31 mouse cellular contexts compared by ENCODE assay signal in the genomic region with DNA sequence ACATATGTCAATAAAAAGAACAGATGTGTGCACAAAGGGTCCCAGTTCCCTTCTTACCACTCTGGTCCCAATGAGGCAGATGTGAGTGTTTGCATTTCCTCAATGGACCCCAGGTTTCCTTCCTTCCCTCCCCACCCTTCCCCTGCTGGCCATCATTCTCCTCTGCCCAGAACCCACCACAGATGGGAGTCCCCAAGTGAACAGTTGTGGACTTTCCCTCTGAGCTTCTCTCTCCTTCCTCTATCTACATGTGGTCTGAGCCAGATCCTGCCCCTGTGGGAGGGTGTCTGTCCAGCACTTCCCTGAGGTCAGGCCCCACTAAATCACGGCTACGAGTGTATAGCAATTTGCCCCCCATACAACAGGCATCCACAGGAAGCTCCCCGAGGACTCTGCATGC. TPM values are rescaled to one million over a fixed set of nuclear protein-coding genes. Genes with fewer than 3 reads are reported as not detected.
"Had no signal": no experiment of that assay in that cellular context is flagged by ENCODE, and none has a peak within 500 bp of the region (broad histone marks: within the 10 kb centered on the region; RNA-seq: fewer than 3 reads in every experiment).

No protein-coding gene starts in this region.

- H3K4me2 ChIP-seq: heart, embryonic 11.5 days; heart, embryonic 13.5 days; heart, embryonic 15.5 days; hindbrain, embryonic 12.5 days; hindbrain, embryonic 14.5 days; intestine, embryonic 15.5 days; limb, embryonic 12.5 days; liver, embryonic 13.5 days had no signal

- H3K36me3 ChIP-seq: heart, embryonic 15.5 days; hindbrain, embryonic 10.5 days; hindbrain, embryonic 12.5 days; intestine, embryonic 15.5 days; limb, embryonic 10.5 days; limb, embryonic 12.5 days had no signal

- H3K27ac ChIP-seq: gastrocnemius, adult 2 months; heart, adult 2 months; heart, embryonic 13.5 days; heart, embryonic 15.5 days; hindbrain, embryonic 10.5 days; hindbrain, embryonic 12.5 days; hindbrain, embryonic 14.5 days; intestine, embryonic 15.5 days; kidney, postnatal 0 days; layer of hippocampus, adult 2 months; left cerebral cortex, adult 2 months; limb, embryonic 10.5 days; limb, embryonic 12.5 days; liver, embryonic 13.5 days had no signal

- ATAC-seq: hindbrain, embryonic 16.5 days; inflammation-experienced regulatory T-cells, adult 6 months; intestine, embryonic 15.5 days; intestine, postnatal 0 days had no signal

- H3K4me3 ChIP-seq: gastrocnemius, adult 2 months; heart, adult 2 months; heart, embryonic 13.5 days; heart, embryonic 15.5 days; hindbrain, embryonic 10.5 days; hindbrain, embryonic 12.5 days; intestine, embryonic 15.5 days; layer of hippocampus, adult 2 months; left cerebral cortex, adult 2 months; limb, embryonic 10.5 days; limb, embryonic 12.5 days; liver, embryonic 13.5 days had no signal

- H3K4me1 ChIP-seq: heart, embryonic 13.5 days; heart, embryonic 15.5 days; hindbrain, embryonic 10.5 days; hindbrain, embryonic 12.5 days; intestine, embryonic 15.5 days; limb, embryonic 10.5 days had no signal

- DNase-seq: gastrocnemius, adult 2 months; gastrocnemius, postnatal 10 days; gastrocnemius, postnatal 25 days; heart, adult 2 months; heart, postnatal 14 days; heart, postnatal 4 days; kidney, adult 18-20 months; kidney, adult 8-10 months; kidney, postnatal 14 days; kidney, postnatal 36 days; liver, embryonic 13.5 days had no signal

- H3K27me3 ChIP-seq: heart, embryonic 13.5 days; heart, embryonic 15.5 days; hindbrain, embryonic 12.5 days; intestine, embryonic 15.5 days; limb, embryonic 12.5 days; liver, embryonic 13.5 days had no signal

- H3K9ac ChIP-seq: heart, embryonic 13.5 days; heart, embryonic 15.5 days; hindbrain, embryonic 12.5 days; hindbrain, embryonic 14.5 days; intestine, embryonic 15.5 days; limb, embryonic 12.5 days; liver, embryonic 13.5 days had no signal

- H3K9me3 ChIP-seq: heart, embryonic 13.5 days; heart, embryonic 15.5 days; hindbrain, embryonic 10.5 days; hindbrain, embryonic 12.5 days; intestine, embryonic 15.5 days; limb, embryonic 10.5 days; limb, embryonic 12.5 days; liver, embryonic 13.5 days had no signal

RNA-seq across cellular contexts. Expression of gene Gm10974, which starts 10.8 kb away (rescaled TPM):
- polyA plus RNA-seq: frontal cortex, adult 2 months; heart, adult 2 months; heart, embryonic 11.5 days; heart, embryonic 13.5 days; heart, embryonic 15.5 days; heart, postnatal 0 days; hindbrain, embryonic 10.5 days; hindbrain, embryonic 12.5 days; hindbrain, embryonic 14.5 days; hindbrain, embryonic 16.5 days; inflammation-experienced regulatory T-cells, adult 6 months; intestine, embryonic 15.5 days; intestine, postnatal 0 days; kidney, embryonic 14.5 days; kidney, postnatal 0 days; limb, embryonic 10.5 days; limb, embryonic 12.5 days; limb, embryonic 14.5 days; liver, adult 2 months; liver, embryonic 13.5 days had no signal
